Mouse (Mus musculus) natural killer cell, adult 2 months (primary cell): ENCODE data around the gene Gm15262.
"Not testable (repeated sequence)": the region's sequence is repeated elsewhere in the genome, so short reads cannot be mapped to it uniquely, and the experiment has no call there.

ENCODE experiments used
- DNase-seq, 2 experiments: peaks; one replicate each; pipeline ENCODE4 v3.0.0; 2022; ENCODE audit warnings: low spot score in 2 of 2

The Gm15262 gene

DNA sequence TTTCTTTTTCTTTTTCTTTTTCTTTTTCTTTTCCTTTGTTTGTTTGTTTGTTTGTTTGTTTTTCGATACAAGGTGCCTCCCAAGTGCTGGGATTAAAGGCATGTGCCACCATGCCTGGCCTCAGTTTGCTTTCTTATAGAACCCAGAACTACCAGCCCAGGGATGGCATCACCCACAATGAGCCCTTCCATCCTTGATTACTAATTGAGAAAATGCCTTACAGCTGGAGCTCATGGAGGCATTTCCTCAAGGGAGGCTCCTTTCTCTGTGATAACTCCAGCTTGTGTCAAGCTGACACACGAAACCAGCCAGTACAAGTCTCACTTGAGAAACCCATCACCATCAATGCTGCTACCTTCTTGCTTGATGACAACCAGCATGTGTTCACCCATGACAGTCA, at the start of gene Gm15262:
TSS of gene Gm15262 (plus strand) at position 301 of the 400 bp plus-strand sequence.
- DNase-seq, result not testable (repeated sequence)

DNA sequence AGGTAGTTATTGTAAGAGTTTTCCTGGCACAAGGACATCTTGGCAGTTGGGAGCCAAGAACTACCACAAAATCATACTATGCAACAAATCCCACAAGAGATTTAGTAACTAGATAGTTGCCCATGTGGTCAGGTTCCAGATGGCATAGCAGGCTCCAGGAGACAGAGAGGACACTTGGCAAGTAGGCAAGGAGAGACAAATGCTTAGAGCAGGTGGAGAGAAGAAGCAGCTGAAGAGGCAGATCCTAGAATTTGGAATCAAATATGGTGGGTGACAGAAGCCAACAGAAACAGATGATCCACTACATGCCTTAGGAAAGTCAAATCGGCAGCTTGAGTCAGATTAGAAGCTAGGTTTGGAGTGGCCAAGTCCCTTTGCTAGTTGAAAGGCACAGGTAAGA, 20.9 kb downstream of the Gm15262 start:
- DNase-seq, result no peak

DNA sequence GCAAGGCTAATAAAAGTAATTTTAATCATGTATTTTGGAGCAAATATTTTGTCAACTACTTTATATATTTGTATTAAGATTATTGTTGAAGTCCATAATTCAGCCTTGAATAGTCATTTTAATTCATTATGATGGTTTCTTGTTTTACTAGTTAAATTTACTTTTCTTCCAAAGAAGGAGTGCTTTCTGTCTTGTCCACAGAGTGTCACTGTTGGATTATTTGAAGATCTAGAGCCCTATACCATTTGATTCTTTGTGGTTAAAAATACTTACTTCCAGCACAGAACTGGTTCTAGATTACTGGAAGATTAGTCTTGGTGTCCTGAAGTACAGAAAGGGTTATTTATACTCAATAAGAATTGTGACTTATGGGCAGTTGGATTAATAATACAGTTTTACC, 29.2 kb downstream of the Gm15262 start:
- DNase-seq, result no peak

DNA sequence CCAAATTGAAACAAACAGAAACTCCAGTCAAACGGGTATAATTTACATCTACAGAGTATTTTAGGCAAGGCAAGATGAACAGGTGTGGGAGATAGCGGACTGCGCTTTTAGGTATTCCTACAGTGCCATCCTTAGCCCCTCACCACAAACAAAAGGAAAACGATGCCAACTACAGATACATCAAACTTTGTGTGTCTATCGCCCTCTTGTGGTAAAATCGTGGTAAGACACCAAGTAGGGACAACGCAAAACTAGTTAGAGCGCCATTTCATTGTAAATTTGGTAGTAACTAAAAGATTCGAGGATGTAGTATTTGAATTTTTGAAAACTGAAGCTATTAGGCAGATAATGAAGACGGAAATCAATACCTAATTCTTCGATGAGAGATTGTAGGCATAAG, 83.7 kb downstream of the Gm15262 start:
- DNase-seq, result no peak

DNA sequence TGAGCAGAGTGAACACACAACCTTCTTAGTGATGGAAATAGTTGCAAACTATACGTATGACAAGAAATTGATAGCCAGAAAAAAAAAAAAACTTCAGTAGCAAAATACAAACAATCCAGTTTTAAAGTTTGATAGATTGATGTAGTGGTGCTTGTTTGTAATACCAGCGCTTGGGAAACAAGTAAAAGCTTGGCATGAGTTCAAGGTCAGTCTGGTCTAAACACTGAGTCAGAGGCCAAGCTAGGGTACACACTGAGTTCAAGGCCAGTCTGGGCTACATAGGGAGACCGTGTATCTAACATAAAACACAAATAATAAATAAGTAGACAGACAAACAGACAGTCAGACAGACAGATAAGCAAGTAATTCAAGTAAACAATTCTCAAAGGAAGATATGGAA, 84.2 kb downstream of the Gm15262 start:
- no peak for DNase-seq

DNA sequence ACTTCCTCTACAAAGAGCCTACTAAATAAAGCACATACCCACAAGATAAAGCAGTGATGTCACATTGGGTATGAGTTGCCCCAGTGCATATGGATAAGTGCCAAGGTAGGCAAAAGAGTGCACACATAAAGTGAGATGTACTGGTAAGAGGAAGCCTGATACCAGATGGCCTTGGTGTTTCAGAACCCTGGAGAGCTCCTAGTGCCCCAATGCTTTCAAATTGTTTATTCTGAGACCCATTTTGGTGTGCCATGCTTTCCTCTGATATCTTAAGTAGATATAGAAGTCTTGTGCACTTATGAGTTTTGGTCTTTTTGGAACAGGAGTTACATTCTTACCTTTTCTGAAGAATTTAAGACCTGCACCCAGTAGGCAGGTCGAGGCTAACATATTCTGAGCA, 88.3 kb downstream of the Gm15262 start:
- DNase-seq, result no peak

DNA sequence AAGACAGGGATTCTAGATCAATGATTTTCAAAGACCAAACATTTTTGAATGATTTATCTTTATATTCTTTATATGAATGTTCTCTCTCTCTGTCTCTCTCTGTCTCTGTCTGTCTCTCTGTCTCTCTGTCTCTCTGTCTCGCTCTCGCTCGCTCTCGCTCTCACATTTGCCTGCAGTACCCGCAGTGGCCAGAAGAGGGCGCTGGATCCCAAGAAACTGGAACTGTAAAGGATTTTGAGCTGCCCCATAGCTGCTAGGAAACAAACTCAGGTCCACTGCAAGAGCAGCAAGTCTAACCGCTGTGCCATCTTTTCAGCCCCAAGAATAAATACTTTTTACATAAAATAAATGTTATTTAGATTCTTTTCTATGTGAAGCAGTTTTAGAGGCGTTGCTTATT, 98.5 kb downstream of the Gm15262 start:
- DNase-seq, result peak; percentile 1 to 21

DNA sequence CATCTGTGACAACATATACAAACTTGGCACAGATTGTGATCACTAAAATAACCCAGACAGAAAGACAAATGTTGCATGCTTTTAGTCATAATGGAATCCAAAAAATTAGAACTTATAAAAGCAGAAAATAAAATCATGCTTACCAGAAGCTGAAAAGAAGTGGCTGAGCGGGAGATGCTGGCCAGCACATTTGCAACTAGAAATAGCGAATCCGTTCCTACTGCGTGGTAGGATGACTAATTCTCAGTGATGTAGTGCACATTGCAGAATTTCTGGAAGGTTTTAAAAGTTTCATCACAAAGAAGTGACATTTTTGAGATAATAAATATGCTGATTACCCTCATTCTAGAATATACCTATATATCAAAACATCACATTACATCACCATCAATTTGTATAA, 100.7 kb downstream of the Gm15262 start:
- no peak for DNase-seq

DNA sequence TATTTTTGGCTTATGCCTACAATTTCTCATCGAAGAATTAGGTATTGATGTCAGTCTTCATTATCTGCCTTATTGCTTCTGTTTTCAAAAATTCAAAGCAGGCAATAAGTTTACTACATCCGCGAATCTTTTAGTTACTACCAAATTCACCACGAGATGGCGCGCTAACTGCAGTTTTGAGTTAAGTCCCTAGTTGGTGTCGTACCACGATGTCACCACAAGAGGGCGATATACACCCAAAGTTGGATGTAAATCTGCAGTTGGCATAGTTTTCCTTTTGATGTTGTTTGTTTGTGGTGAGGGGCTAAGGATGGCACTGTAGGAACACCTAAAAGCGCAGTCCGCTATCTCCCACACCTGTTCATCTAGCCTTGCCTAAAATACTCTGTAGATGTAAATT, 111.9 kb downstream of the Gm15262 start:
- DNase-seq, result peak; percentile 45 to 67

DNA sequence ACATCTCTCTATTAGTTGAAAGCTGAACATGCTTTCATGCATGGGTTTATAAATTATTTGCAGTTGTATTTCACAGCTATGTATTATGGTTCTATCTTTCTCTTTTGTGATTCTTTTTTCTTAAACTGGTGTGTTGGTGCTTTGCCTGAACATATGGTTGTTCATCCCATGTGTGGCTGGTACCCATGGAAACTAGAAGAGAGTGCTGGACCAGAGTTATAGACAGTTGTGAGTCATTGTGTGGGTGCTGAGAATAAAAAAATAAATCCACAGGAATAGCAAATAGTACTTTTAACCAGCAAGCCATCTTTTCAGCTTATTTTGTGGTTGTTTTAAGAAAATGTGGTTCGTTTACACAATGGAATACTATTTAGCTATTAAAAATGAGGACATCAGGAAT, 123.9 kb downstream of the Gm15262 start:
- DNase-seq, result no peak
